Mouse (Mus musculus): ENCODE results near the gene Tssc4. TPM values are rescaled to one million over a fixed set of nuclear protein-coding genes. Genes with fewer than 3 reads are reported as not detected.
A peak's percentile ranks its signal among the peaks of the same experiment; 100 is the strongest.

The Tssc4 gene
- polyA plus RNA-seq, 1 experiment from 2014 or later, result 57.1 TPM

GRCm38 (mm10) chr7:143070506-143071070, 1.5 kb downstream of the Tssc4 start:
- Histone ChIP-seq H3K4me2 (peak overlapping the region; percentile 97), H3K27ac (ENCODE audit: poor library complexity, severe bottlenecking) (no peak overlapping the region), H3K9me3 (replicated peaks) (no peaks in the 10 kb centered on the region), H3K9ac (peak overlapping the region; percentile 85), H3K4me3 (peak overlapping the region; percentile 82), H3K4me1 (replicated peaks) (peaks cover 24% of the 10 kb centered on the region), H3K36me3 (peaks cover 36% of the 10 kb centered on the region), H3K27me3 (replicated peaks) (0 out of 2 replicates have a peak, but pooled peaks cover 4% of the 10 kb centered on the region)
- WGBS, result 89% methylated on average over 10 of the region's 10 CpGs
- ATAC-seq (ENCODE audit: insufficient number of reproducible peaks, low FRiP score), result no peak

DNA sequence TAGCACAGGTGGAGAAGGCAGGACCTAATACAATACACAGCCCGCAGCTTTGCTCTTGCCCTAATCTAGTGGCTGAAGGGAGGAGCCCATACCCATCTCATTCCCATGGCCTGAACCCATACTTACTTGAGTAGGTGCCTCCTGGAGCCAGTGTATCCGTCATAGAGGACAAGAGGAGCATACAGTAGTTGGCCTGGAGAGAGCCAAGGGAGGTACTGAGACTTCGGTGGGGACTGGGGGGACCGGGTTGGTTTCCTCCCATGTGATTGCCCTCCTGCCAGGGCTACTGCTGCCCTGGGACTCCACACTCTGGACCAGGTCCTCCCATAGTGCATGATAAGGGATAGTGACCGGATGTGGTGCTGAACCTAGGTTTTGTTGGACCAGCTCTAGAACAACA, 3.6 kb downstream of the Tssc4 start:
- Histone ChIP-seq H3K4me1 (replicated peaks) (peaks cover 22% of the 10 kb centered on the region), H3K4me3 (no peak overlapping the region), H3K27ac (ENCODE audit: poor library complexity, severe bottlenecking) (no peak overlapping the region), H3K9ac (no peak overlapping the region), H3K4me2 (no peak overlapping the region), H3K36me3 (peaks cover 16% of the 10 kb centered on the region), H3K9me3 (replicated peaks) (no peaks in the 10 kb centered on the region), H3K27me3 (replicated peaks) (0 out of 2 replicates have a peak, but pooled peaks cover 4% of the 10 kb centered on the region)
- 80% methylated on average over 5 of the region's 5 CpGs for WGBS
- ATAC-seq (ENCODE audit: insufficient number of reproducible peaks, low FRiP score), result no peak

DNA sequence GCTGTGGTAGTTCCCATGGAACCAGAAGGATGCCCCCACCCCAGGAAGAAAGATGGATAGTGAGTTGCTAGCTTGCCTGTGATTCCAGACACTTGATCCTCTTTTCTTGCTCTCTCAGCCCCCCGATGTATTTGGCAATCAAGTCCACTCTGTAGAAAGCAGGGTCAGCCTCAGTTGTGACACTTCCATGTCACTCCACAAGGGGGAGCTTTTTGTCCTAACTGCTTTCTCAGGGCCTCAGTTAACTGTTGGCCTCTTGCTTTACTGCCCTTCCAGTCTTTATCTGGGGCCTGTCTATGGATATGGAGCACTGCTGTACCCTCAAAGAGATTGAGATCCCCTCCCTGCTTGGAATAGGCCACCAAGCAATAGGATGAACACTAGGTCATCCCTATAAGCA, 4.0 kb downstream of the Tssc4 start:
- Histone ChIP-seq H3K27me3 (replicated peaks) (0 out of 2 replicates have a peak, but pooled peaks cover 4% of the 10 kb centered on the region), H3K4me3 (no peak overlapping the region), H3K4me1 (replicated peaks) (peaks cover 17% of the 10 kb centered on the region), H3K9ac (no peak overlapping the region), H3K9me3 (replicated peaks) (no peaks in the 10 kb centered on the region), H3K4me2 (no peak overlapping the region), H3K36me3 (peaks cover 11% of the 10 kb centered on the region), H3K27ac (ENCODE audit: poor library complexity, severe bottlenecking) (no peak overlapping the region)
- no peak for ATAC-seq (ENCODE audit: insufficient number of reproducible peaks, low FRiP score)
- 52% methylated on average over 1 of the region's 1 CpGs for WGBS

- no peak for ATAC-seq (ENCODE audit: insufficient number of reproducible peaks, low FRiP score)
- Histone ChIP-seq H3K4me1 (replicated peaks) (peaks cover 9% of the 10 kb centered on the region), H3K9ac (no peak overlapping the region), H3K9me3 (replicated peaks) (no peaks in the 10 kb centered on the region), H3K4me3 (no peak overlapping the region), H3K36me3 (peaks cover 9% of the 10 kb centered on the region; the same call in 1 of the 2 replicates), H3K27ac (ENCODE audit: poor library complexity, severe bottlenecking) (no peak overlapping the region), H3K27me3 (replicated peaks) (0 out of 2 replicates have a peak, but pooled peaks cover 8% of the 10 kb centered on the region), H3K4me2 (no peak overlapping the region)
- WGBS, result 62% methylated on average over 5 of the region's 5 CpGs
These were observed 6.3 kb downstream of the Tssc4 start for GRCm38 (mm10) chr7:143075394-143075793.

DNA sequence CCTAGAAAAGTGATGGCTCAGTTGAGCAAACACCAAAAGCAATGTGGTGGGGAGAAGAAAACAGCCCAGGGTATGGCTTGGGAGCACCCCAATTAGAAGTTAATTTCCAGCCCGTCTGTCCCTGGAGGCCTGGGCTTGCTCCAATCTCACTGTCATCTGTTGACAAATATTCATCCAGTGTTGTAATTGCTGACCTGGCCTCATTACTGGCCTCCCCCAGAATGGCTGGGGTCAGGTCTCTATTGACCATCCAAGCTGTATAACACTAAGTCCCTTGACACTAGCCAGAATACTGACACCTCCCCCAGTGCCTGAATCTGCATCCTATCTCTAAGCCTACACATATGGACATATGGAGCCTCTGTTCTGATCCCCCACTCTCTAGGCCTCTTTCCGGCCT, 8.3 kb downstream of the Tssc4 start:
- Histone ChIP-seq H3K4me2 (no peak overlapping the region), H3K4me3 (no peak overlapping the region), H3K4me1 (replicated peaks) (peaks cover 3% of the 10 kb centered on the region; the same call in 1 of the 2 replicates), H3K27me3 (replicated peaks) (peaks cover 20% of the 10 kb centered on the region; the same call in 1 of the 2 replicates), H3K9ac (no peak overlapping the region), H3K27ac (ENCODE audit: poor library complexity, severe bottlenecking) (no peak overlapping the region), H3K9me3 (replicated peaks) (no peaks in the 10 kb centered on the region), H3K36me3 (no peaks in the 10 kb centered on the region)
- 75% methylated on average over 2 of the region's 2 CpGs for WGBS
- no peak for ATAC-seq (ENCODE audit: insufficient number of reproducible peaks, low FRiP score)

GRCm38 (mm10) chr7:143082024-143082423, 13.0 kb downstream of the Tssc4 start:
- no peak overlapping the region for H3K27ac ChIP-seq (ENCODE audit: poor library complexity, severe bottlenecking)
- peaks cover 21% of the 10 kb centered on the region for H3K27me3 ChIP-seq (replicated peaks)
- no peak overlapping the region for H3K9ac ChIP-seq
- H3K4me1 ChIP-seq (replicated peaks), result peaks cover 16% of the 10 kb centered on the region
- H3K4me2 ChIP-seq, result no peak overlapping the region
- no peak for ATAC-seq (ENCODE audit: insufficient number of reproducible peaks, low FRiP score)
- no peak overlapping the region for H3K4me3 ChIP-seq
- no peaks in the 10 kb centered on the region for H3K9me3 ChIP-seq (replicated peaks)
- WGBS, result 54% methylated on average over 6 of the region's 6 CpGs
- H3K36me3 ChIP-seq, result no peaks in the 10 kb centered on the region

GRCm38 (mm10) chr7:143083708-143084107, 14.7 kb downstream of the Tssc4 start:
- WGBS, result 55% methylated on average over 2 of the region's 2 CpGs
- Histone ChIP-seq H3K27ac (ENCODE audit: poor library complexity, severe bottlenecking) (no peak overlapping the region), H3K27me3 (replicated peaks) (peaks cover 27% of the 10 kb centered on the region), H3K9me3 (replicated peaks) (no peaks in the 10 kb centered on the region), H3K36me3 (no peaks in the 10 kb centered on the region), H3K9ac (no peak overlapping the region), H3K4me3 (no peak overlapping the region), H3K4me2 (no peak overlapping the region), H3K4me1 (replicated peaks) (peaks cover 19% of the 10 kb centered on the region)
- no peak for ATAC-seq (ENCODE audit: insufficient number of reproducible peaks, low FRiP score)

DNA sequence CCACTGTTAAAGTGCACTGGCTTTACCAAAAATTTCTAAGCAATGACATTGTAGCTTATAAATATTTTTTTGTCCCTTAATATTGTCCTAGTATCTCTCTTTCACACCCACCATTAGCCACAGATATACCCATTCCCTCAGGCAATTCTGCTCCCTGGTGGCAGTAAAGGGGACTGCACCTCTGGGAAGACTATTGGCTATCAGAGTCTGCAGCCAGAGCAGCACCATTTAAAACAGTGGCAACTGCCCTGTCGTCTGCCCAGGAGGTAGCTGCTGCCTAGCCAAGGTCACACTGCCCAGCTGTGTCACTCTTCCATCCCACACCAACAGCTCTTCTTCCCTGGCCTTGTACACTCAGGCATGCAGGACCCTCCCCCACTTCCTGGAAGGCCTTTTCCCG, 17.3 kb downstream of the Tssc4 start:
- H3K9me3 ChIP-seq (replicated peaks), result no peaks in the 10 kb centered on the region
- 45% methylated on average over 2 of the region's 2 CpGs for WGBS
- no peaks in the 10 kb centered on the region for H3K36me3 ChIP-seq
- H3K4me3 ChIP-seq, result no peak overlapping the region
- H3K27ac ChIP-seq (ENCODE audit: poor library complexity, severe bottlenecking), result peak overlapping the region; percentile 50; the same call in 1 of the 2 replicates
- peak overlapping the region; percentile 15; the same call in 1 of the 2 replicates for H3K9ac ChIP-seq
- no peak for ATAC-seq (ENCODE audit: insufficient number of reproducible peaks, low FRiP score)
- H3K4me2 ChIP-seq, result 0 out of 2 replicates have a peak overlapping the region, but pooled peaks have one; percentile 14
- peaks cover 33% of the 10 kb centered on the region for H3K27me3 ChIP-seq (replicated peaks)
- peaks cover 19% of the 10 kb centered on the region for H3K4me1 ChIP-seq (replicated peaks)

- peaks cover 30% of the 10 kb centered on the region for H3K27me3 ChIP-seq (replicated peaks)
- 34% methylated on average over 4 of the region's 4 CpGs for WGBS
- no peaks in the 10 kb centered on the region for H3K9me3 ChIP-seq (replicated peaks)
- peak overlapping the region; percentile 50 for H3K27ac ChIP-seq (ENCODE audit: poor library complexity, severe bottlenecking)
- H3K36me3 ChIP-seq, result no peaks in the 10 kb centered on the region
- 0 out of 2 replicates have a peak overlapping the region, but pooled peaks have one; percentile 14 for H3K4me2 ChIP-seq
- peak overlapping the region; percentile 15; the same call in 1 of the 2 replicates for H3K9ac ChIP-seq
- no peak overlapping the region for H3K4me3 ChIP-seq
- peak; percentile 50 for ATAC-seq (ENCODE audit: insufficient number of reproducible peaks, low FRiP score)
- H3K4me1 ChIP-seq (replicated peaks), result peaks cover 19% of the 10 kb centered on the region
These were observed 18.1 kb downstream of the Tssc4 start for GRCm38 (mm10) chr7:143087070-143087579.

GRCm38 (mm10) chr7:143093847-143094246, 24.8 kb downstream of the Tssc4 start:
- Histone ChIP-seq H3K36me3 (no peaks in the 10 kb centered on the region), H3K27ac (ENCODE audit: poor library complexity, severe bottlenecking) (no peak overlapping the region), H3K4me1 (replicated peaks) (no peaks in the 10 kb centered on the region), H3K4me2 (no peak overlapping the region), H3K27me3 (replicated peaks) (peaks cover 30% of the 10 kb centered on the region), H3K9ac (no peak overlapping the region), H3K4me3 (no peak overlapping the region), H3K9me3 (replicated peaks) (no peaks in the 10 kb centered on the region)
- 66% methylated on average over 3 of the region's 3 CpGs for WGBS
- no peak for ATAC-seq (ENCODE audit: insufficient number of reproducible peaks, low FRiP score)

- peak; percentile 56; the same call in 1 of the 2 replicates for ATAC-seq (ENCODE audit: insufficient number of reproducible peaks, low FRiP score)
- 34% methylated on average over 10 of the region's 10 CpGs for WGBS
- H3K4me1 ChIP-seq (replicated peaks), result no peaks in the 10 kb centered on the region
- H3K4me2 ChIP-seq, result no peak within 1 kb of the TSS
- H3K4me3 ChIP-seq, result no peak within 1 kb of the TSS
- H3K36me3 ChIP-seq, result no peaks in the 10 kb centered on the region
- peaks cover 30% of the 10 kb centered on the region for H3K27me3 ChIP-seq (replicated peaks)
- H3K27ac ChIP-seq (ENCODE audit: poor library complexity, severe bottlenecking), result no peak within 1 kb of the TSS
- H3K9me3 ChIP-seq (replicated peaks), result no peaks in the 10 kb centered on the region
- H3K9ac ChIP-seq, result peak within 1 kb of the TSS; percentile 5; the same call in 1 of the 2 replicates
These were observed 25.8 kb downstream of the Tssc4 start, which contains the start of gene Trpm5 for GRCm38 (mm10) chr7:143094592-143095553. Gene Trpm5, minus strand, starts transcription at chr7:143094642.
